Mouse (Mus musculus) intestine, embryonic 16.5 days (tissue): ENCODE measurements around the gene Sox21. TPM values are rescaled to one million over a fixed set of nuclear protein-coding genes. Genes with fewer than 3 reads are reported as not detected.

Source experiments
- ATAC-seq: fragments of 200-750 bp; cut with Nextera tagmentation; 2 replicates; pipeline ENCODE4 v1.8.0; 2017; ENCODE audit warnings: moderate TSS enrichment, moderate library complexity
- H3K27ac ChIP-seq: fragments of 300-500 bp; sonication (generic); 2 replicates; pipeline ENCODE4 v1.5.1; 2014; ENCODE audit warnings: mild to moderate bottlenecking, low read length
- H3K27me3 ChIP-seq: fragments of 300-500 bp; sonication (generic); replicated peaks from 2 replicates; pipeline ENCODE4 v1.6.1; 2014; ENCODE audit warnings: low read length, control low read depth, mixed read lengths; ENCODE audit not compliant: control insufficient read depth, insufficient read depth
- H3K36me3 ChIP-seq: fragments of 300-500 bp; sonication (generic); 2 replicates; pipeline ENCODE4 v1.6.1; 2014; ENCODE audit warnings: low read length, control low read depth; ENCODE audit not compliant: control insufficient read depth, insufficient read depth
- H3K4me1 ChIP-seq: fragments of 300-500 bp; sonication (generic); 2 replicates; pipeline ENCODE4 v1.6.1; 2014; ENCODE audit warnings: low read length, control low read depth, mixed read lengths; ENCODE audit not compliant: control insufficient read depth, insufficient read depth
- H3K4me2 ChIP-seq: fragments of 300-500 bp; sonication (generic); 2 replicates; pipeline ENCODE4 v1.6.1; 2014; ENCODE audit warnings: low read depth, low read length, control low read depth
- H3K4me3 ChIP-seq: fragments of 300-500 bp; sonication (generic); 2 replicates; pipeline ENCODE4 v1.5.1; 2014; ENCODE audit warnings: mild to moderate bottlenecking, low read length
- H3K9ac ChIP-seq: fragments of 300-500 bp; sonication (generic); 2 replicates; pipeline ENCODE4 v1.6.1; 2014; ENCODE audit warnings: low read depth, low read length
- H3K9me3 ChIP-seq: fragments of 300-500 bp; sonication (generic); 2 replicates; pipeline ENCODE4 v1.6.1; 2016; ENCODE audit warnings: low read length, control low read depth; ENCODE audit not compliant: control insufficient read depth
- WGBS: fragments of 180-500 bp; shearing (Covaris S2); extraction: QIAGEN DNeasy Blood & Tissue Kit; methylation state at CpG from one replicate; pipeline ENCODE4 v1.1.7; 2014; 5-methylcytosine and 5-hydroxymethylcytosine counted together
- polyA plus RNA-seq: library from polyadenylated mRNA; unstranded; fragments of >200 nt; fragmentation: Nextera tagmentation; extraction: Ambion mirVana; gene quantifications from 2 replicates; pipeline ENCODE4 v1.2.1, GENCODE M21; 2015

Gene Sox21
- polyA plus RNA-seq, 1 experiment from 2014 or later, result not detected

DNA sequence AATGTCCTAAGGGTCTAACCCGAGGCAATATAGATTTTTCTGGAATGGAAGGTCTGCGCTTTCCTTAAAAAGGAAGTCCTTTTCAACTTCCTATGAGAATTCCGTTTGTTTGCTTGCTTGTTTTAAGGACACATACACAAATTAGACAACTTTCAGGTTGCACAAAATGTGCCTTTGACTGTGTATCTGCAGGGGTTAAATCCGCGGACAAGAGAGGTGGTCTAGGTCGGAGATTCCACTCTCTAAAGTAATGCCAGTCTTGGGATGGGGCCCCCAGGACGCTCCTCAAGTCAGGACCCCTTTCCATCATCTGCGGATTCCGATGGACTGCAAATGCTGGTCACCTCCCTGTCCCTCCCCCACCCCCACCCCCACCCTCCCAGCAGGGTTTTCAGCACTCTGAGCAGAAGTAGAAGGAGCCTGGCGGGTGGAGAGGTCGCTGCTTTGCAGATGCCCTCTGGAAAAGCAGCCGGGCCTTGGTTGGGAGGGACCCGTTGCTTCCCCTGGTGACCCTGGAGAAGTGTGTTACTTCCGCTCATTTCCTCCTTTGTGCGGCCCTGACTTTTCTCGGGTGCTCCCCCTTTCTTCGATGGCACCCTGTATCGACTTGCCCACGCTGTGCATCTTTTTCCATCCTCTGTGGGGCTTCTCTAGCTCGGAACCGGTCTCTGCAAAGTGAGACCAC, 10.2 kb downstream of the Sox21 start:
- H3K4me2 ChIP-seq, result no peak overlapping the region
- no peak; the same call in 1 of the 2 replicates for ATAC-seq
- no peak overlapping the region; the same call in 1 of the 2 replicates for H3K4me3 ChIP-seq
- peaks cover 3% of the 10 kb centered on the region; the same call in 1 of the 2 replicates for H3K4me1 ChIP-seq
- 1% methylated on average over 21 of the region's 21 CpGs for WGBS
- H3K36me3 ChIP-seq, result no peaks in the 10 kb centered on the region
- no peak overlapping the region for H3K27ac ChIP-seq
- no peaks in the 10 kb centered on the region for H3K9me3 ChIP-seq
- no peak overlapping the region for H3K9ac ChIP-seq
- H3K27me3 ChIP-seq, result peaks cover 71% of the 10 kb centered on the region

- no peak overlapping the region for H3K4me2 ChIP-seq
- no peaks in the 10 kb centered on the region for H3K36me3 ChIP-seq
- no peak overlapping the region for H3K27ac ChIP-seq
- no peak for ATAC-seq
- H3K4me1 ChIP-seq, result no peaks in the 10 kb centered on the region
- H3K9me3 ChIP-seq, result no peaks in the 10 kb centered on the region
- H3K27me3 ChIP-seq, result peaks cover 64% of the 10 kb centered on the region
- WGBS, result under 1% methylated on average over 21 of the region's 21 CpGs
- no peak overlapping the region for H3K9ac ChIP-seq
- H3K4me3 ChIP-seq, result no peak overlapping the region; the same call in 1 of the 2 replicates
These were observed 10.9 kb downstream of the Sox21 start for GRCm38 (mm10) chr14:118225911-118226310.

GRCm38 (mm10) chr14:118225061-118225743, 11.6 kb downstream of the Sox21 start:
- peaks cover 63% of the 10 kb centered on the region for H3K27me3 ChIP-seq
- no peak overlapping the region for H3K9ac ChIP-seq
- H3K36me3 ChIP-seq, result no peaks in the 10 kb centered on the region
- H3K4me3 ChIP-seq, result no peak overlapping the region
- WGBS, result 17% methylated on average over 16 of the region's 16 CpGs
- no peak overlapping the region for H3K4me2 ChIP-seq
- H3K27ac ChIP-seq, result no peak overlapping the region
- H3K4me1 ChIP-seq, result no peaks in the 10 kb centered on the region
- no peaks in the 10 kb centered on the region for H3K9me3 ChIP-seq
- ATAC-seq, result no peak

GRCm38 (mm10) chr14:118220885-118221284, 15.9 kb downstream of the Sox21 start:
- Histone ChIP-seq H3K27ac (no peak overlapping the region), H3K27me3 (peaks cover 25% of the 10 kb centered on the region), H3K4me3 (no peak overlapping the region), H3K9ac (no peak overlapping the region), H3K4me2 (no peak overlapping the region), H3K4me1 (no peaks in the 10 kb centered on the region), H3K9me3 (no peaks in the 10 kb centered on the region), H3K36me3 (no peaks in the 10 kb centered on the region)
- no peak for ATAC-seq
- 92% methylated on average over 1 of the region's 1 CpGs for WGBS

- Histone ChIP-seq H3K27ac (no peak overlapping the region), H3K36me3 (no peaks in the 10 kb centered on the region), H3K9ac (no peak overlapping the region), H3K9me3 (no peaks in the 10 kb centered on the region), H3K4me2 (no peak overlapping the region), H3K27me3 (0 out of 2 replicates have a peak, but pooled peaks cover 2% of the 10 kb centered on the region), H3K4me1 (no peaks in the 10 kb centered on the region), H3K4me3 (no peak overlapping the region)
- ATAC-seq, result no peak
- whole genome bisulfite sequencing, result 83% methylated on average over 8 of the region's 8 CpGs
These were observed 20.0 kb downstream of the Sox21 start for GRCm38 (mm10) chr14:118216826-118217225.

DNA sequence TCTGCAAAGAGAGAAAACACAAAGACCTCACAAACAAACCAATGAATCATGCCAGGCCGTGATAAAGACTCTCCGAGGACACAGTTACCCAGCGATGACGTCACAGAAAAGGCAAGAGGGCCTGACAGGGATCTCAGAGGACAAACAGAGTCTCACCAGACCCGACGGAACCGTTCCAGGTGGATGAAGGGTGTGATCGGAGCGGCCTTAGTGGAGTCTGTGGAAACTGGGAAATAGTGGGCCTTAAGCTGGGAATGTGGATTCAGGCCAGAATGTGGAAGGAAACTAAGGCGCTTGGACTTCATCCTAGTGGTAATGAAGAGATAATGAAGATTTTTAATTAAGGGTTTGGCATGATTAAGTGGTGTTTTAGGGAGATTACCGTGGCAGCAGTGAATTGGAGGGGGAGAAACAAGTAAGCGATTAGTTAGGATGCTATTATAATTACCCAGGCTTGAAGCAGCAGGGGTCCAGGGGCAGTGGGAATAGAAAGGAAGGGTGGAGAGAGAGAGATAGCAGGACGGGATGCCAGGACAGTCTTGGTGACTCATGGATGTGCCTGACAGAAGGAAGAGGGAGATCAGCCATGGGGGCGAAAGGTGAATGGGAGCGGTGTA, 24.5 kb downstream of the Sox21 start:
- no peak for ATAC-seq
- 76% methylated on average over 15 of the region's 15 CpGs for WGBS

GRCm38 (mm10) chr14:118209642-118210041, 27.2 kb downstream of the Sox21 start:
- Histone ChIP-seq H3K4me1 (no peaks in the 10 kb centered on the region), H3K36me3 (no peaks in the 10 kb centered on the region), H3K4me3 (no peak overlapping the region), H3K27ac (no peak overlapping the region), H3K27me3 (0 out of 2 replicates have a peak, but pooled peaks cover 2% of the 10 kb centered on the region), H3K9ac (no peak overlapping the region), H3K9me3 (no peaks in the 10 kb centered on the region), H3K4me2 (no peak overlapping the region)
- 18% methylated on average over 5 of the region's 5 CpGs for WGBS
- no peak for ATAC-seq

More for the DNA sequence above, 24.5 kb downstream of the Sox21 start:
- Histone ChIP-seq H3K9me3 (no peaks in the 10 kb centered on the region), H3K4me1 (no peaks in the 10 kb centered on the region), H3K4me3 (no peak overlapping the region), H3K27me3 (0 out of 2 replicates have a peak, but pooled peaks cover 2% of the 10 kb centered on the region), H3K27ac (no peak overlapping the region), H3K4me2 (no peak overlapping the region), H3K36me3 (no peaks in the 10 kb centered on the region), H3K9ac (no peak overlapping the region)

- Histone ChIP-seq H3K4me1 (no peaks in the 10 kb centered on the region), H3K4me3 (no peak overlapping the region), H3K27me3 (0 out of 2 replicates have a peak, but pooled peaks cover 2% of the 10 kb centered on the region), H3K9me3 (no peaks in the 10 kb centered on the region), H3K9ac (no peak overlapping the region), H3K36me3 (no peaks in the 10 kb centered on the region), H3K4me2 (no peak overlapping the region), H3K27ac (no peak overlapping the region)
- whole genome bisulfite sequencing, result 87% methylated on average over 3 of the region's 3 CpGs
- ATAC-seq, result no peak
These were observed 29.5 kb downstream of the Sox21 start for GRCm38 (mm10) chr14:118207347-118207746.

DNA sequence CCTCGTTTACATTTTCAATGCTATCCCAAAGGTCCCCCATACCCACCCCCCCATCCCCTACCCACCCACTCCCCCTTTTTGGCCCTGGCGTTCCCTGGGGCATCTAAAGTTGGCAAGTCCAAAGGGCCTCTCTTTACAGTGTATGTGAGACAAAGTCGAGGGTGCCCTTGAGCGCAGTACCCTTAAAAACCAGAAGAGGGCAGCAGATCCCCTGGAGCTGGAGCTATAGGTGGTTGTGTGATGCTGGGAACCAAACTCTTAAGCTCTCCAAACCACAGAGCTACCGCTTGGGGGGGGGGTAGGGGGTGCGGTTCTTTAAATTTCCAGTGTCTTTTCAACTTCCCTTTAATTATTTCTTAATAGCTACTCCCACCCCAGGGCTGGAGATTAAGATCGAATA, 33.8 kb downstream of the Sox21 start:
- 75% methylated on average over 7 of the region's 7 CpGs for WGBS
- no peak overlapping the region for H3K4me2 ChIP-seq
- no peak for ATAC-seq
- no peak overlapping the region for H3K27ac ChIP-seq
- H3K9me3 ChIP-seq, result no peaks in the 10 kb centered on the region
- no peaks in the 10 kb centered on the region for H3K4me1 ChIP-seq
- H3K9ac ChIP-seq, result no peak overlapping the region
- no peak overlapping the region for H3K4me3 ChIP-seq
- no peaks in the 10 kb centered on the region for H3K27me3 ChIP-seq
- no peaks in the 10 kb centered on the region for H3K36me3 ChIP-seq
